Mouse (Mus musculus): ENCODE results near the gene Clec16a. TPM values are rescaled to one million over a fixed set of nuclear protein-coding genes. Genes with fewer than 3 reads are reported as not detected.

Clec16a gene
- polyA plus RNA-seq, 1 experiment from 2014 or later, result 71.6 TPM

DNA sequence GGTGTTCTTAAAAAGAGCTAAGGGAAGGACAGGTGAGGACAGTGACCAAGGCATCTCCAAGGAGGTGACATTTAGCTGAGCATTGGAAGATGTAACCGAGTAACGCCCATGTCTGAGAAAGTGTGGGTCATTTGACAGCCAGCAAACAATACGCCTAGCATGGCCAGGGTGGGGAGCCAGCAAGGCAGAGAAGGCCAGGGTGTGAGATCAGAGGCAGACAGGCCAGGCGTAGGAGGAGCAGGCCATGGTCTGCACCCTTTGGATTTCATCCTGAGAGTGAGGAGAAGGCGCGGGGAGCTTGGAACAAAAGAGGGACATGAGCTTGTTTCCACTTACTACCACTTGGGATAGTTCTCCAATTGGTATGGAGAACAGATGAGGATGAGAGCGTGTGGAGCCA is 64.8 kb downstream of the Clec16a start:
- H3K9me3 ChIP-seq, result no peaks in the 10 kb centered on the region
- 92% methylated on average over 7 of the region's 7 CpGs for WGBS
- H3K4me2 ChIP-seq, result no peak overlapping the region
- peaks cover 73% of the 10 kb centered on the region for H3K36me3 ChIP-seq
- no peak for ATAC-seq (ENCODE audit: low FRiP score)
- H3K27me3 ChIP-seq, result no peaks in the 10 kb centered on the region
- no peak overlapping the region for H3K27ac ChIP-seq
- H3K4me3 ChIP-seq, result no peak overlapping the region
- no peaks in the 10 kb centered on the region for H3K4me1 ChIP-seq (replicated peaks)
- no peak overlapping the region for H3K9ac ChIP-seq

DNA sequence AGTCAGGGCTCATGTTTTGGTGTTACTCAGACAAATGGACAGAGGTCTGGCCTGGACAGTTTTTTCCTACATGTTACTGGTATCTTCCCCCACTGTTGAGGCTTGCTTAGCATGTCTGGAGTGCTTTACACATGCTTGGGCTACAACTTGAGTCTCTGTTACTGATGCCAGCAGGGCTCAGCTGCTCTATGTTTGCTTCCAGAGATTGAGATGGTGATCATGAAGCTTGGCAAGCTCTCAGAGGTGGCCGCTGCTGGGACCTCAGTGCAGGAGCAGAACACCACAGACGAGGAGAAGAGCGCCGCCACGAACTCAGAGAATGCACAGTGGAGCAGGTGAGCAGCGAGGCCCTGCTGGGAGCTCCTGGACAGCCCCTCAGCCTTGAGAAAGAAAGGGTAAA is 65.7 kb downstream of the Clec16a start:
- no peaks in the 10 kb centered on the region for H3K4me1 ChIP-seq (replicated peaks)
- no peaks in the 10 kb centered on the region for H3K27me3 ChIP-seq
- H3K4me2 ChIP-seq, result no peak overlapping the region
- no peaks in the 10 kb centered on the region for H3K9me3 ChIP-seq
- no peak overlapping the region for H3K27ac ChIP-seq
- 90% methylated on average over 6 of the region's 6 CpGs for WGBS
- H3K4me3 ChIP-seq, result no peak overlapping the region
- H3K9ac ChIP-seq, result no peak overlapping the region
- peaks cover 73% of the 10 kb centered on the region for H3K36me3 ChIP-seq
- no peak for ATAC-seq (ENCODE audit: low FRiP score)

DNA sequence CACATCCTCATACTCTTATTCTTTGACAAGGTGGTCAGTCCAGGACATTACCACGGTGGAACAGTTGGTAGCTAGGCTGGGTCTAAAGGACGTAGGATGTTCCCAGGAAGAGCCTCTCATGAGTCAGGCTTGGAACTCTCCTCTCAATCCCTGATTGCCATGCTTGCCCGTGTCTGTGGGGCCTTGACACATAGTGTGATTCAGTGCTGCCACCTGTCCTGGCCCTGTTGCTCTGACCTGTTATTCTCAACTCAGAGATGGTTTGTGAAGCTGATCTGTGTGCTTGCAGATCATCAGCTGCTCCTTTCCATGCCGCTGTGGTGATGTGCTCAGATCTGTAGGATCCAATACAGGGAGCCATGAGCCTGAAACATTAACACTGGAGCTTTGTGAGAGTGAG is 66.2 kb downstream of the Clec16a start:
- no peak for ATAC-seq (ENCODE audit: low FRiP score)
- WGBS, result 92% methylated on average over 4 of the region's 4 CpGs
- H3K4me1 ChIP-seq (replicated peaks), result no peaks in the 10 kb centered on the region
- H3K27ac ChIP-seq, result no peak overlapping the region
- H3K9ac ChIP-seq, result no peak overlapping the region
- peaks cover 75% of the 10 kb centered on the region for H3K36me3 ChIP-seq
- no peak overlapping the region for H3K4me2 ChIP-seq
- H3K9me3 ChIP-seq, result no peaks in the 10 kb centered on the region
- H3K4me3 ChIP-seq, result no peak overlapping the region
- H3K27me3 ChIP-seq, result no peaks in the 10 kb centered on the region

DNA sequence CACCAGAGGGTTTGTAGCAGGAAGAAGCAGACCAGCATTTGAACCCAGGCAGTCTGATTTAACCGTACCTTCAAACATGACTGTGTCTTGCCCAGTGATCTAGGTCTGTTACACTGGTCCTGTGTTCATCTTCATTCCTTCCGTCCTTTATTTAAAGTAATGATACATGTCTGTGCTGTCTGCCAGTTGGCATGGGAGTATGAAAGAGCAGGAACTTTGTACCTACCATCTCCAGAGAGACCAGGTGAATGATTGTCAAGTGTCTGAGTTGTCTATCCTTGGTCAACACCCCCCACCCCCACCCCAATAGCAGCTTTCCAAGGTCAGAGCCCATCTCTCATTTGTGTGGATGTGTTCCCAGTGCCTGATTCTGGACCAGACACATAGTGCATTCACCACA is 68.9 kb downstream of the Clec16a start:
- no peak overlapping the region for H3K9ac ChIP-seq
- no peaks in the 10 kb centered on the region for H3K4me1 ChIP-seq (replicated peaks)
- no peaks in the 10 kb centered on the region for H3K9me3 ChIP-seq
- no peak overlapping the region for H3K27ac ChIP-seq
- no peak overlapping the region for H3K4me2 ChIP-seq
- no peak for ATAC-seq (ENCODE audit: low FRiP score)
- WGBS, result 97% methylated on average over 2 of the region's 2 CpGs
- no peak overlapping the region for H3K4me3 ChIP-seq
- peaks cover 67% of the 10 kb centered on the region for H3K36me3 ChIP-seq
- H3K27me3 ChIP-seq, result no peaks in the 10 kb centered on the region

DNA sequence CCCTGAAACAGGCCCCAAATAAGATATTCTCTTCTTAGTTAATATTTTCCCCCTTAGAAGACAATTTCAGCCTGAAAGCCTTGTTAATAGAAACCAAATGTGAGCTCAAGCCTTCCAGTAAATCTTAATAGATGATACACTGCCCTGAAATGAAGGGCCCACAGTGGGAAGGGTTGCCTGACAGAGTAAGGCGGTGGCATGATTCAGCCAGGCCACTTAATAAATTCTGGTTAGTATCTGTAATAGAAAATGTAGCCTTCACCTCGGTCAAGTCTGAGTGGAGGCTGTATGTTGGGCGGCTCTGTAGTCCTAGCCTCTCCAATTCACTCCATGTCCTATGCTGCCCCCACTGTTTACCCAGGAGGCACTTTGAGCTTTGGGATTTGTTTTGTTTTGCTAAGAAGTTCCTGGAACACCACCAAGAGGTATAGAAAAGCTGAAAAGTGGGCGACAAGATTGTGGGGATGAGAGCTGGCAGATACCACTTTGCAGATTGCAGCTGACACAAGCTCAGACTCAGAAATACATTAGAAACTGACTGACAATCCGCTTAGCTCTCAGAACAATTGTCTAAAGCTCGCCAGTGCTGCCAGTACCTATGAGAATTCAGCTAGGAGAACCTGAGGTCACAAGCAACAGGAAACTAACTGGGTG is 75.9 kb downstream of the Clec16a start:
- Histone ChIP-seq H3K36me3 (peaks cover 53% of the 10 kb centered on the region), H3K4me3 (no peak overlapping the region), H3K27ac (no peak overlapping the region), H3K4me2 (no peak overlapping the region), H3K9me3 (no peaks in the 10 kb centered on the region), H3K9ac (no peak overlapping the region), H3K4me1 (replicated peaks) (no peaks in the 10 kb centered on the region), H3K27me3 (no peaks in the 10 kb centered on the region)
- ATAC-seq (ENCODE audit: low FRiP score), result no peak
- 69% methylated on average over 6 of the region's 6 CpGs for WGBS

DNA sequence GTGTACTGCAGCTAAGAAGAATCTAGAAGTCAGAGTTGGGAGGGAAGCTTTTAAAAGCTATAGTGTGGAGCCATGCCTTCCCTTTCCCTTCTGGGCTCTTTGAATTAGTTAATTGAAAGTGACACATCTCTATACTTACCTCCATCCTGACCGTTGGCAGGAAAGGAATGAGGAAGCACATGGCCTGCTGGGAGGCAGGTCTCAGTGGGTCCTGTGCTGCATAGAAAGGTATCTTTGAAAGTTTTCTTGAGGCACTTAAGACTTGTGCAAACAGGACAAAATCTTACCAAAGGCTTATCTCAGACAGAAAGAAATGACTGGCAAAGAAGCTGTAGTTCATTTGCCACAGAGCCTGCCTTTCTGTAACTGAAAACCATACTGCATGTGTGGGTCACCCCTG is 76.6 kb downstream of the Clec16a start:
- Histone ChIP-seq H3K27ac (no peak overlapping the region), H3K36me3 (peaks cover 54% of the 10 kb centered on the region), H3K27me3 (no peaks in the 10 kb centered on the region), H3K4me3 (no peak overlapping the region), H3K4me1 (replicated peaks) (no peaks in the 10 kb centered on the region), H3K9me3 (no peaks in the 10 kb centered on the region), H3K9ac (no peak overlapping the region), H3K4me2 (no peak overlapping the region)
- 75% methylated on average over 1 of the region's 1 CpGs for WGBS
- ATAC-seq (ENCODE audit: low FRiP score), result no peak

DNA sequence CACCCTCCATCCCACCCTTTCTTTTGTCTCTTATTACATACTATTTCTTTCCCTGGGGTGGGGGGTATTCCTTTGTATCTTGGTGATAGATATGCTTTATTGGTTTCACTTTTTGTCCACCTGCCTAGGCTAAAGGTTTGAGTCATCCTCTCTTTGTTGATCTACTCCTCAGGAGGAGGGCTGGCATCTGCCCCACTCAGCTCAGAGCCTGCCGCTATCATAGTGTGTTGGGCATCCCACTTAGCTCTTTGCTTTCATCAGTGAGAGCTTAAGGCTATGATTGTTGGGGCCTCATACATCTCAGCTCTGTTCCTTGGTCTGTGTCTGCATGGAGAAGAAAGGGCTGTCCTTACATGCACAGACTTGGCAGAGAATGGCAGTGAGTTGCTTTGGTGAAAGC is 81.0 kb downstream of the Clec16a start:
- ATAC-seq (ENCODE audit: low FRiP score), result no peak
- H3K27me3 ChIP-seq, result no peaks in the 10 kb centered on the region
- no peak overlapping the region for H3K27ac ChIP-seq
- no peak overlapping the region for H3K4me2 ChIP-seq
- no peak overlapping the region for H3K9ac ChIP-seq
- H3K9me3 ChIP-seq, result no peaks in the 10 kb centered on the region
- H3K36me3 ChIP-seq, result peaks cover 68% of the 10 kb centered on the region
- 89% methylated on average over 1 of the region's 1 CpGs for WGBS
- no peak overlapping the region for H3K4me3 ChIP-seq
- no peaks in the 10 kb centered on the region for H3K4me1 ChIP-seq (replicated peaks)

DNA sequence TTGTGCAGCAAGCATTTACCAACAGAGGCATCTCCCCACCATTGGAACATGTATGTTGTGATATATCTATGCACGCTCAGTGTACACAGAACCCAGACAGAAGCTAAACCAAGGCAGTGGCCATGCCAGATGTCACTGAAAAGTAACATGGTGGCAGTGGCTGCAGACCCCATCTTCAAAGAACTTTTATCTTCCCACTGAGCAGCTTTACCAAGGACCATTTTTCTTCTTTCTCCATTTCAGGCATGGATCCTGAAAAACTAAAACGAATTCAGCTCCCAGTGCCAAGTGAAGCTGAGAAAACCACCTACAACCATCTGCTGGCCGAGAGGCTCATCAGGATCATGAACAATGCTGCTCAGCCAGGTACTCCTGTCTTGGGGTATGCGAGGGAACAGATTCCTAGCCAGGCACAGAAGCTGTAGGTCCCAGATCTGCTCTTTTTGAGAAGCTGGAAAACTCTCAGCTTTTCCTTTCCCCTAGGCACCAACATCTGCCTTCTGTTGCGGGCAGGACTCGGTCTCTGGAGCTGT is 82.1 kb downstream of the Clec16a start:
- Histone ChIP-seq H3K9ac (no peak overlapping the region), H3K36me3 (peaks cover 58% of the 10 kb centered on the region), H3K4me2 (no peak overlapping the region), H3K9me3 (no peaks in the 10 kb centered on the region), H3K4me1 (replicated peaks) (no peaks in the 10 kb centered on the region), H3K4me3 (no peak overlapping the region), H3K27ac (no peak overlapping the region), H3K27me3 (no peaks in the 10 kb centered on the region)
- ATAC-seq (ENCODE audit: low FRiP score), result no peak
- WGBS, result 99% methylated on average over 6 of the region's 6 CpGs

DNA sequence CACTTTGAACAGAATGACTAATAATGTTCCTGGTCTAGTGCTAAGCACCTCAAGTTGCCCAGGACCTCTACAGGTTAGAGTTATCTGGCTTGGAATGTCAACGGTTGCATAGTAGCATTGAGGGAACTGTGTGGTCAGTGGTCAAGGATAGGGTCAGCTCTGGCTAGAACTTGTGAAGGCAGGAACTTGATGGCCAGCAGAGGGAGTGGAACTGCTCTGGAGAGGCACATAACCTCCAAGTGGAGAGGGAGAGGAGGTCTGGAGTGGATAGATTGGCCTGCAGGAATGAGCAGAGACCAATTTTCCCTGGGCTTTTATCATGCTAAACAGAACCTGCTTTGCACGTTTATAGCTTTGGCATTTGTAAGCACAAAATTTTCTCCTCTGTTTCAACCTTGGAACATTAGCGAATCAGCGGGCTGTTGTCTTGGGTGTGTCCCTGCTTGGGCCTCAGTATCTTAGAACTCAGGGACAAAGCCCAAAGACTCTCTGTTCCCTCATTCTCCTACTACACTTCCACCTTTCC is 83.0 kb downstream of the Clec16a start:
- Histone ChIP-seq H3K9me3 (no peaks in the 10 kb centered on the region), H3K4me1 (replicated peaks) (no peaks in the 10 kb centered on the region), H3K27ac (no peak overlapping the region), H3K4me2 (no peak overlapping the region), H3K27me3 (no peaks in the 10 kb centered on the region), H3K4me3 (no peak overlapping the region), H3K36me3 (peaks cover 59% of the 10 kb centered on the region), H3K9ac (no peak overlapping the region)
- no peak for ATAC-seq (ENCODE audit: low FRiP score)
- WGBS, result 82% methylated on average over 4 of the region's 4 CpGs

DNA sequence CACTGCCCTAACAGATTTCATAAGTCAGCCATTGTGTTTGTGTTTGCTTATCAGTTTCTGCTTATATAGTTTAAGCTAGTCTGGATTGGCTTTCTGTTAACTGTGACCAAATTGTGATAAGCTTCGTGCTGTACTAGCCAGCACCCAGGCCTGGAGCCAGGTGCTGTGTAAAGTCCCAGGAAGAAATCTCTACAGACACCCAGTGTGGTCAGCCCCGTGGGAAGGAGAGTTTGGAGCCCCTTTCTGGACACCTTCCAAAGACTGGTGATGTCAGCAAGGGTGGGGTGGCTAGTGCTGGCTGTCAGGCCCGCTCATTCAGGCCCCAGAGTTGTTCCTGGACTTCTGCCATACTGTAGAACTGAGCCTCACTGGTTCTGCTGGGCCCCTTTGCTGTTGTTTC is 83.8 kb downstream of the Clec16a start:
- Histone ChIP-seq H3K9ac (no peak overlapping the region), H3K27me3 (no peaks in the 10 kb centered on the region), H3K4me2 (no peak overlapping the region), H3K36me3 (peaks cover 67% of the 10 kb centered on the region), H3K4me3 (no peak overlapping the region), H3K27ac (no peak overlapping the region), H3K4me1 (replicated peaks) (no peaks in the 10 kb centered on the region), H3K9me3 (no peaks in the 10 kb centered on the region)
- ATAC-seq (ENCODE audit: low FRiP score), result no peak
- WGBS, result 88% methylated on average over 3 of the region's 3 CpGs

DNA sequence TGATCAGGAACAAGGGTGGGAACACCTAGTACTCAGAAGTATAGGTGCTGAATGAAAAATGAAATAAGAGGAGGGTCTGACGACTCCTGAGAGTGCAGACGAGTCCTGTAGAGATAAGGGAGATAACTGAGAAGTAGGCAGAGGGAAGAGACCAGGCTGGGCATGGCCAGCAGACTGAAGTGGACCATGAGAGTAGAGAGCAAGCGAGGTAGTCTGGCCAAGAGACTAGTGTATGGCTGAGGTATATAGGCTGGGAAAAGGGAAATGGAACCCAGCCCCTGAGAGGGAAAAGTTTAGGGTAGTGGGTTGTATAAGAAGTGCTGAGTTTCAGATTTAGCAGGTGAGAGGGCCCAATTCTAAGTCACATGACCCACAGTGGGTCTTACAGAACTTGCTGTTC is 84.2 kb downstream of the Clec16a start:
- 93% methylated on average over 3 of the region's 3 CpGs for WGBS
- no peak for ATAC-seq (ENCODE audit: low FRiP score)
- no peak overlapping the region for H3K9ac ChIP-seq
- no peaks in the 10 kb centered on the region for H3K9me3 ChIP-seq
- no peaks in the 10 kb centered on the region for H3K4me1 ChIP-seq (replicated peaks)
- no peak overlapping the region for H3K4me3 ChIP-seq
- H3K27me3 ChIP-seq, result no peaks in the 10 kb centered on the region
- no peak overlapping the region for H3K27ac ChIP-seq
- H3K4me2 ChIP-seq, result no peak overlapping the region
- H3K36me3 ChIP-seq, result peaks cover 69% of the 10 kb centered on the region

DNA sequence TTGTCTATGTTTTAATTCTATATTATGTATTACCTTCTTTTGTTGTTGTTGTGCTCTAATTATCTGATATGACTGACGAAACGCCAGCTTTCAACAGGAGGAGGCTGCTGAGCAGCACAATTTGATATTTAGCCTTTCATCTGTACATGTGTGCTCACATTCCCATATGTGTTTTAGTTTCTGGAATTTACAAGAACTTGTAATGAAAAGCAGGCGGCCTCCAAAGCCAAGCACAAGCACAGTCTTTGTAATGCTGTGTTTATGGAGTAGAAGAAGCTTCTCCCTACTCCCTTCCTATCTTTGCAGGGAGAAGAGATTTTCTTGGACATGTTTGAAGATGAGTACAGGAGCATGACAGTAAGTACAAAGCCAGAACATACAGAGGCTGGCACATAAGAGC is 89.8 kb downstream of the Clec16a start:
- no peaks in the 10 kb centered on the region for H3K27me3 ChIP-seq
- H3K4me3 ChIP-seq, result no peak overlapping the region
- no peak overlapping the region for H3K4me2 ChIP-seq
- no peak for ATAC-seq (ENCODE audit: low FRiP score)
- H3K4me1 ChIP-seq (replicated peaks), result 0 out of 2 replicates have a peak, but pooled peaks cover 11% of the 10 kb centered on the region
- no peak overlapping the region for H3K9ac ChIP-seq
- no peaks in the 10 kb centered on the region for H3K9me3 ChIP-seq
- 88% methylated on average over 3 of the region's 3 CpGs for WGBS
- H3K36me3 ChIP-seq, result peaks cover 26% of the 10 kb centered on the region
- H3K27ac ChIP-seq, result no peak overlapping the region

DNA sequence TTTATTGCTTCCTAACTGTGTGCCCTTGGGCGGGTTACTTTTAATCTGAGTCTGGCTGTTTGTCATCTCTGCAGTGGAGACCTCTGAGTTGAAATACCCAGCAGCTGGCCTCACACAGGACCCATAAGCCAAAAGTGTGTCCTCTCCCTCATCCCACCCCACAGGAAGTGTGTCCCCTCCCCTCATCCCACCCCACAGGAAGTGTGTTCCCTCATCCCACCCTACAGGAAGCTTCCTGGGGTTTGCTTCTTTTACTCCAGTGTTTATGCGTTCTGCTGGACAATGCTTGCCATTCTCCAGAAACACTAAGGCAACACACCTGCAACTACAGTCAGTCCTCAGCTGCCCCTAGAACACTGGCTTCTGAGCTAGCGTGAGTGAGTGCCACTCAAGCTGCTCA is 92.8 kb downstream of the Clec16a start:
- no peak overlapping the region for H3K9ac ChIP-seq
- H3K9me3 ChIP-seq, result no peaks in the 10 kb centered on the region
- peaks cover 16% of the 10 kb centered on the region for H3K36me3 ChIP-seq
- 79% methylated on average over 3 of the region's 3 CpGs for WGBS
- H3K27me3 ChIP-seq, result no peaks in the 10 kb centered on the region
- no peak overlapping the region for H3K27ac ChIP-seq
- no peak for ATAC-seq (ENCODE audit: low FRiP score)
- no peak overlapping the region for H3K4me2 ChIP-seq
- 0 out of 2 replicates have a peak, but pooled peaks cover 11% of the 10 kb centered on the region for H3K4me1 ChIP-seq (replicated peaks)
- H3K4me3 ChIP-seq, result no peak overlapping the region

All from hindbrain, embryonic 13.5 days (tissue).